Mouse (Mus musculus) limb, embryonic 14.5 days (tissue): ENCODE results near the gene Eml3. TPM values are rescaled to one million over a fixed set of nuclear protein-coding genes. Genes with fewer than 3 reads are reported as not detected.
"Not testable (repeated sequence)": the region's sequence is repeated elsewhere in the genome, so short reads cannot be mapped to it uniquely, and the experiment has no call there.

ENCODE experiments used
- ATAC-seq: fragments of 200-750 bp; cut with Nextera tagmentation; 2 replicates; pipeline ENCODE4 v1.8.0; 2017; ENCODE audit warnings: low read depth, moderate number of reproducible peaks, moderate TSS enrichment; ENCODE audit not compliant: low FRiP score
- DNase-seq: peaks from one replicate; pipeline ENCODE4 v3.0.0-alpha.2; 2015; ENCODE audit warnings: low spot score
- H3K27ac ChIP-seq: fragments of 300-500 bp; sonication (generic); replicated peaks from 2 replicates; pipeline ENCODE4 v1.5.1; 2014; ENCODE audit warnings: low read depth, mild to moderate bottlenecking, low read length, moderate library complexity, mixed read lengths
- H3K27me3 ChIP-seq: fragments of 300-500 bp; sonication (generic); 2 replicates; pipeline ENCODE4 v1.6.1; 2014; ENCODE audit warnings: low read length, mixed read lengths; ENCODE audit not compliant: control insufficient read depth, insufficient read depth
- H3K36me3 ChIP-seq: fragments of 300-500 bp; sonication (generic); 2 replicates; pipeline ENCODE4 v1.6.1; 2014; ENCODE audit warnings: mild to moderate bottlenecking, low read length, moderate library complexity, mixed read lengths; ENCODE audit not compliant: control insufficient read depth, insufficient read depth
- H3K4me1 ChIP-seq: fragments of 300-500 bp; sonication (generic); 2 replicates; pipeline ENCODE4 v1.6.1; 2014; ENCODE audit warnings: antibody characterized with exemption, low read length, mixed read lengths; ENCODE audit not compliant: control insufficient read depth, insufficient read depth
- H3K4me2 ChIP-seq: fragments of 300-500 bp; sonication (generic); replicated peaks from 2 replicates; pipeline ENCODE4 v1.6.1; 2014; ENCODE audit warnings: low read depth, mild to moderate bottlenecking, low read length, moderate library complexity; ENCODE audit not compliant: severe bottlenecking
- H3K4me3 ChIP-seq: fragments of 300-500 bp; sonication (generic); replicated peaks from 2 replicates; pipeline ENCODE4 v1.5.1; 2014; ENCODE audit warnings: low read length
- H3K9ac ChIP-seq: fragments of 300-500 bp; sonication (generic); 2 replicates; pipeline ENCODE4 v1.6.1; 2014; ENCODE audit warnings: mild to moderate bottlenecking, low read depth, low read length, moderate library complexity; ENCODE audit not compliant: severe bottlenecking
- H3K9me3 ChIP-seq: fragments of 300-500 bp; sonication (generic); 2 replicates; pipeline ENCODE4 v1.6.1; 2016; ENCODE audit warnings: low read length; ENCODE audit not compliant: control insufficient read depth
- POLR2A ChIP-seq: fragments of 200-500 bp; IDR thresholded peaks from 2 replicates; pipeline ENCODE4 v1.8.0; 2012; ENCODE audit warnings: inconsistent platforms, mild to moderate bottlenecking, moderate library complexity, borderline replicate concordance; ENCODE audit not compliant: insufficient read depth, insufficient read length; ENCODE audit errors: extremely low read depth
- WGBS: fragments of 180-500 bp; shearing (Covaris S2); extraction: QIAGEN DNeasy Blood & Tissue Kit; methylation state at CpG from one replicate; pipeline ENCODE4 v1.1.7; 2014; 5-methylcytosine and 5-hydroxymethylcytosine counted together
- polyA plus RNA-seq, 2 experiments: library from polyadenylated mRNA; depleted of rRNA in 1 of 2; stranded (reverse) in 1 of 2; unstranded in 1 of 2; fragments of >200 nt; fragmentation: Nextera tagmentation in 1 of 2; extraction: Ambion mirVana in 1 of 2; gene quantifications; 2 replicates each; pipeline versions ENCODE4 v1.2.1 to v1.2.3; 2012 to 2014

The Eml3 gene
- polyA plus RNA-seq, 2 experiments: 21.5 to 62.1 TPM

DNA sequence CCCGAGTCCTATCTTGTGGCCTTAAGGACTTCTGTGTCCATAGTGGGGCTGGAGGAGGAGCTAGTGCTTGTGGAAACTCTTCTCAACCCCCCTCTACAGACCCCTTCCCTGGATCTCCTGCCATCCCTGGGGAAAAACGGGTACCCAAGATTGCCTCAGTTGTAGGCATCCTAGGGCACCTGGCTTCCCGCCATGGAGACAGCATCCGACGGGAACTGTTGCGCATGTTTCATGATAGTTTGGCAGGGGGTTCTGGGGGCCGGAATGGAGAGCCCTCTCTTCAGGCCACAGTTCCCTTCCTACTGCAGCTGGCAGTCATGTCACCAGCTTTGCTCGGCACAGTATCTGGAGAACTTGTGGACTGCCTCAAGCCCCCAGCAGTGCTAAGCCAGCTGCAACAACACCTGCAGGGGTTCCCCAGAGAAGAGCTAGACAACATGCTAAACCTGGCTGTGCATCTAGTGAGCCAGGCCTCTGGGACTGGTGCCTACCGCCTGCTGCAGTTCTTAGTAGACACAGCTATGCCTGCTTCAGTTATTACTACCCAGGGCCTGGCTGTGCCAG lies 33.9 kb upstream of the Eml3 start:
- ATAC-seq (no peak), DNase-seq (no peak)
- no peak for TF ChIP-seq POLR2A

DNA sequence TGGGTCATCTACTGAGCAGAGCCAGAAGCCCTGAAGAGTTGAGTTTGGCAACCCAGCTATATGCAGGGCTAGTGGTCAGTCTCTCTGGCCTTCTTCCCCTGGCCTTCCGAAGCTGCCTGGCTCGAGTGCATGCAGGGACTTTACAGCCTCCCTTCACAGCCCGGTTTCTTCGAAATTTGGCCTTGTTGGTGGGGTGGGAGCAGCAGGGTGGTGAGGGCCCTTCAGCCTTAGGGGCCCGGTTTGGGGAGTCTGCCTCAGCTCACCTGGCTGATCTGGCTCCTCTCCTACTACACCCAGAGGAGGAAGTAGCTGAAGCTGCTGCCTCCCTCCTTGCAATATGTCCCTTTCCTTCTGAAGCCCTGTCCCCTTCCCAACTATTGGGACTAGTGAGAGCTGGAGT lies 33.1 kb upstream of the Eml3 start:
- H3K27me3 ChIP-seq, H3K4me3 ChIP-seq, H3K9ac ChIP-seq, ATAC-seq, DNase-seq, H3K9me3 ChIP-seq, H3K4me2 ChIP-seq, H3K27ac ChIP-seq: not testable (repeated sequence)
- WGBS: 87% methylated on average over 5 of the region's 5 CpGs
- peaks cover 33% of the 10 kb centered on the region for H3K36me3 ChIP-seq
- peaks cover 19% of the 10 kb centered on the region for H3K4me1 ChIP-seq

More for the DNA sequence above, 33.9 kb upstream of the Eml3 start:
- no peak overlapping the region for H3K4me2 ChIP-seq
- no peak overlapping the region for H3K9ac ChIP-seq
- H3K36me3 ChIP-seq: peaks cover 39% of the 10 kb centered on the region
- no peak overlapping the region for H3K27ac ChIP-seq
- no peaks in the 10 kb centered on the region for H3K27me3 ChIP-seq
- no peak overlapping the region for H3K4me3 ChIP-seq
- peaks cover 19% of the 10 kb centered on the region for H3K4me1 ChIP-seq
- H3K9me3 ChIP-seq: no peaks in the 10 kb centered on the region
- WGBS: 89% methylated on average over 9 of the region's 9 CpGs

DNA sequence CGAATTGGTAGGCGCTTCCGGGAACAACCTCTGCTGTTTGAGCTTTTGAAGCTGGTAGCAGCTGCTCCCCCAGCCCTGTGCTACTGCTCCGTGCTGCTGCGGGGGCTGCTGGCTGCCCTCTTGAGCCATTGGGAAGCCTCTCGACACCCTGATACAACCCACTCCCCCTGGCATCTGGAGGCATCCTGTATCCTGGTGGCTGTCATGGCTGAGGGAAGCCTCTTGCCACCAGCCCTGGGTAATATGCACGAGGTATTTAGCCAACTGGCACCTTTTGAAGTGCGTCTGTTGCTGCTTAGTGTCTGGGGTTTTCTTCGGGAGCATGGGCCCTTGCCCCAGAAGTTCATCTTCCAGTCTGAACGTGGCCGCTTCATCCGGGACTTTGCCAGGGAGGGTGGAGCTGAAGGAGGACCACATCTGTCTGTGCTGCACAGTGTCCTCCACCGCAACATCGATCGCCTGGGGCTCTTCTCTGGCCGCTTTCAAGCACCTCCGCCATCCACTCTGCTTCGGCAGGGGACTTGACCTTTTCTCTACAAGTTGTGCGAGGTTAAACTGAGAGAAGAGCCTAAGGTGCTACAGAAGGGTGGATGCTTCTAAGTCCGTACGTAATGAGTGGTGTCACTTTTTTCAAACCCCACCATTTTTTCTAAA lies 32.0 kb upstream of the Eml3 start:
- Histone ChIP-seq H3K4me2 (peak overlapping the region; percentile 86), H3K27ac (peak overlapping the region; percentile 78), H3K4me3 (peak overlapping the region; percentile 95), H3K36me3 (peaks cover 36% of the 10 kb centered on the region), H3K9ac (peak overlapping the region; percentile 54), H3K4me1 (peaks cover 19% of the 10 kb centered on the region)
- peak; percentile 38 for ATAC-seq
- not testable (repeated sequence) for DNase-seq, H3K9me3 ChIP-seq, H3K27me3 ChIP-seq
- WGBS: 18% methylated on average over 19 of the region's 21 CpGs

DNA sequence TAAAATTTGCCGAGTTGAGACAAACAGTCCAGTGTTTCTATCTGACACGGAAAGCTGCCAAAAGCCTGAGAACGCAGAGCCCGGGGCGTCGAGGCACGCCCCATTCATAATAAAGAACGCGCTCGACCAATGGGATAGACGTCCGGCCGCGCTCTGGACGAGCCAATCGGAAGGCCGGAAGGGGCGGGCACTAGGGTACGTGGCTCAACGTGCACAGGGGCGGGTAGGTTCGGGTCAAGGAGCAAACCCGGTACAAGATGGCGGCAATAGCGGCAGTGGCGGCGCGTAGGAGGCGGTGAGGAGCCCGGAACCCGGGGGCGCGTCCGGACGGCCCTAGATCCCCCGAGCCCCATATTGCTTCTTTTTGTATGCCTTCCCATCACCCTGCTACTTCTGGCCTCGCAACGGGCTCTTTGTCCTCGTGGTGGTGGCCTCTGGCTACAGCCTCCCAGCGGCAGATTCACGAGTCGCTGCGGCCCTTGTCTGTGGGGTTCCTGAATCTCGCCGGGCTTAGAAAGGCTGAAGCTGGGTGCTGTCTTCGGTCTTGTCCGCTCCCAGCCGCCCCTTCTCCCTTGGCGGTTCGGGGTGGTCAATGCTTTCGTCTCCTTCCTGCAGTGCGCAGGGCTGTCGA lies 31.4 kb upstream of the Eml3 start, which contains the start of gene Ganab:
TSS of gene Ganab (plus strand) at position 207 of the 631 bp plus-strand sequence.
- peaks cover 19% of the 10 kb centered on the region for H3K4me1 ChIP-seq
- DNase-seq (peak; percentile 99), ATAC-seq (peak; percentile 99)
- no peaks in the 10 kb centered on the region for H3K27me3 ChIP-seq
- peak within 1 kb of the TSS; percentile 78 for H3K27ac ChIP-seq
- H3K9ac ChIP-seq: peak within 1 kb of the TSS; percentile 91
- under 1% methylated on average over 53 of the region's 53 CpGs for WGBS
- peaks cover 41% of the 10 kb centered on the region for H3K36me3 ChIP-seq
- H3K9me3 ChIP-seq: no peaks in the 10 kb centered on the region
- peak within 1 kb of the TSS; percentile 95 for H3K4me3 ChIP-seq
- peak within 1 kb of the TSS; percentile 86 for H3K4me2 ChIP-seq
- TF ChIP-seq POLR2A: 0 out of 2 replicates have a peak, but pooled peaks have one; percentile 39

DNA sequence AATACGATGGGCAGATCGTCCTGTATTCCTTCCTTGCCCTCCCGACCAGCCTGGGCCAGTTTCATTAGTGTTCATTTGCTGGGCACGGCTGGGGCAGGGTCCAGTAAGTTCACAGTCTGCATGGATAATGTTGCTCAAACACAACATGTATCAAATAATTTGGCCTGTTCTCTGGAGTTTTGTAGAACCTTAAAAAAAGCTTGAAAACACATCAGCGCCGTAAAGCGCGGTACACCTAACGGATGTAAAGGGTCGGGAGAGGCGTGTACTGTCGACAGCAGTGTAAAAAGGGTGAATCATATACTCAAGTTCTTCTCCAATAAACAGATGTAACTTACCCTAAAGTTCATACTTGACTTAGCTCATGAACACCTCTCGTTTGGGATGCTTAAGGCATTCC lies 30.8 kb upstream of the Eml3 start:
- 3% methylated on average over 13 of the region's 13 CpGs for WGBS
- ATAC-seq: no peak

More for the DNA sequence above, 30.8 kb upstream of the Eml3 start:
- Histone ChIP-seq H3K9ac (peak overlapping the region; percentile 91), H3K4me3 (peak overlapping the region; percentile 95), H3K4me2 (peak overlapping the region; percentile 86), H3K27ac (peak overlapping the region; percentile 78), H3K9me3 (no peaks in the 10 kb centered on the region), H3K36me3 (peaks cover 47% of the 10 kb centered on the region), H3K4me1 (peaks cover 16% of the 10 kb centered on the region), H3K27me3 (no peaks in the 10 kb centered on the region)
- TF ChIP-seq POLR2A: no peak
- DNase-seq: no peak
